Mouse (Mus musculus): ENCODE measurements around the gene Zfp740.

DNA sequence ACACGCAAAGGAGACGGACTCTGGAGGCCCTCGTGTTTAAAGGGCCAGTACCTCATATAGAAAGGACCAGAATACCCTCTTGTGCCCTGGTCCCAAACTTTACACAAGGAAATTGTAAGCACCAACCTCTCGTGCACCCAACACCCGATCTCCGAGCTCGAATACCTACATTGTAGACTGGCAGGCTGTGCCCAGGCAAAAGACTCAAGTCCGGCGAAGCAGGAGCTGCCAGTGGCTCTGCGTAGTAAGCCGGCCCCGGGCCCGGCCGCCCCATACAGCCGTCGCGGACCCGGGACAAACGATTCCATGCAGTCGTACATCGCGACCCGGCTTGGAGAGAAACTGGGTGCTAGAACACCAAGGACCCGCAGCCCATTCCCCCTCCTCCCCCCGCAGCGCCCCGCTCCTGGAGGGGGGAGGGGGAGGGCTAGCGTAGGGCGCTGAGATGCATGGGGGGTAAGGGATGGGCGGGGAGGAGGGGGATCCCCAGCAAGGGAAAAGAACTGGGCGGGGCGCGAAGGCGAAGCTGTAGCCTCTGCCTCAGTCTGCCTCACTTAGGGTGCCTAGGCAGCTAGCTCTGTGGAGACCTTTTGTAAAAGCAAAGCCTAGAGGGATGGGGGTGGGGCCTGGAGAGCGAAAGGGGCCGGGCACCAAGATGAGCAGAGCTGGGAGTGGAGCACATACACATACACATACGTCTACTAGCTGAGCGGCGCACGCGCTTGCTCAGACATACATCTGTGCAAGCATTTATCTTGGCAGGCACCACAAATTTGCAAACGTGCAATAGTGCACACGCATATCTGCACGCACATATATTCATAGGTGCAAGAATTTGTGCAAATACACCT, 43.1 kb downstream of the Zfp740 start:
- TF ChIP-seq CTCF (IDR thresholded peaks at IDR 0.05; ENCODE audit: control insufficient read depth, insufficient read depth, insufficient read length) (no peak), MAX (IDR thresholded peaks at IDR 0.05) (no peak), CEBPB (IDR thresholded peaks at IDR 0.05; ENCODE audit: low read depth) (no peak), FOSL1 (IDR thresholded peaks at IDR 0.05; ENCODE audit: insufficient read depth, low read length, poor library complexity, severe bottlenecking) (no peak), MYOD1 (IDR thresholded peaks at IDR 0.05; ENCODE audit: control insufficient read depth, insufficient read length, low read depth) (no peak)

Data from C2C12 (cell line).